Mouse (Mus musculus) spleen, adult 12 weeks (tissue): ENCODE results near the gene Golph3.
A peak's percentile ranks its signal among the peaks of the same experiment; 100 is the strongest.

Experiments
- DNase-seq: peaks from one replicate; pipeline ENCODE4 v3.0.0; 2022; ENCODE audit warnings: low spot score

Gene Golph3

GRCm38 (mm10) chr15:12380548-12380947 lies 59.3 kb downstream of the Golph3 start:
- DNase-seq: peak; percentile 61

GRCm38 (mm10) chr15:12384679-12385078 lies 63.4 kb downstream of the Golph3 start:
- DNase-seq: no peak

- no peak for DNase-seq
Measured at GRCm38 (mm10) chr15:12388726-12389489, 67.7 kb downstream of the Golph3 start.

- no peak for DNase-seq
Measured at GRCm38 (mm10) chr15:12394758-12395157, 73.5 kb downstream of the Golph3 start.

GRCm38 (mm10) chr15:12397032-12397431 lies 75.8 kb downstream of the Golph3 start:
- DNase-seq: no peak
